21 mouse cellular contexts compared by ENCODE assay signal in genomic region chr10:118003179-118003578, GRCm38 (mm10).
DNase-seq lines count a peak whose midpoint lies in the region; ATAC-seq and TF ChIP-seq lines count a peak whose summit lies in the region.
"Had no signal": no experiment of that assay in that cellular context is flagged by ENCODE, and none has a peak within 500 bp of the region (broad histone marks: within the 10 kb centered on the region; RNA-seq: fewer than 3 reads in every experiment).

No protein-coding gene starts in this region.

- H3K27me3 ChIP-seq in heart, embryonic 10.5 days (ENCODE audit: insufficient read depth, poor library complexity, severe bottlenecking), result no peaks in the 10 kb centered on the region
- no peaks in the 10 kb centered on the region for H3K27me3 ChIP-seq in embryonic facial prominence, embryonic 14.5 days (replicated peaks; ENCODE audit: control insufficient read depth, insufficient read depth, low read length)
- no peaks in the 10 kb centered on the region for H3K27me3 ChIP-seq in cerebellum, adult 2 months (ENCODE audit: control insufficient read depth, insufficient read depth, low read length)
- H3K27me3 ChIP-seq: forebrain, embryonic 13.5 days; kidney, embryonic 15.5 days; liver, embryonic 15.5 days; megakaryocyte, embryonic 14.5 days had no signal

- no peak overlapping the region for H3K27ac ChIP-seq in heart, embryonic 10.5 days
- H3K27ac ChIP-seq in layer of hippocampus, adult 2 months, result peak overlapping the region; percentile 39; the same call in 1 of the 2 replicates
- 0 out of 2 replicates have a peak overlapping the region, but pooled peaks have one; percentile 24 for H3K27ac ChIP-seq in embryonic facial prominence, embryonic 14.5 days (replicated peaks; ENCODE audit: low read depth, low read length)
- no peak overlapping the region for H3K27ac ChIP-seq in cerebellum, adult 2 months (ENCODE audit: insufficient read depth, low read length)
- H3K27ac ChIP-seq: forebrain, embryonic 13.5 days; kidney, embryonic 15.5 days; left cerebral cortex, adult 2 months; liver, embryonic 15.5 days had no signal

- intact Hi-C loops in heart, postnatal 25 days (cut with DNase I), result loop anchor here (5.0 kb wide), 1 partner anchor 156 kb away; the partner anchor contains the start of gene Rap1b
- intact Hi-C loops in heart, postnatal 10 days (cut with DNase I), result loop anchor here (5.0 kb wide), 2 partner anchors 44 to 156 kb away; partner anchors contain the start of gene Rap1b

- H3K36me3 ChIP-seq in heart, embryonic 10.5 days, result no peaks in the 10 kb centered on the region
- H3K36me3 ChIP-seq in embryonic facial prominence, embryonic 14.5 days (ENCODE audit: control insufficient read depth, insufficient read depth, low read length), result no peaks in the 10 kb centered on the region
- H3K36me3 ChIP-seq: kidney, embryonic 15.5 days; liver, embryonic 15.5 days had no signal

- peak; percentile 45 for ATAC-seq in embryonic facial prominence, embryonic 14.5 days (ENCODE audit: low read depth)
- ATAC-seq: activated CD4-positive, CD25-positive, alpha-beta regulatory T cell, adult 4 months; inflammation-experienced regulatory T-cells, adult 6 months; midbrain, embryonic 16.5 days had no signal

- no peaks in the 10 kb centered on the region for H3K9me3 ChIP-seq in heart, embryonic 10.5 days
- H3K9me3 ChIP-seq in embryonic facial prominence, embryonic 14.5 days (ENCODE audit: control insufficient read depth, low read length), result no peaks in the 10 kb centered on the region
- H3K9me3 ChIP-seq: forebrain, embryonic 13.5 days; kidney, embryonic 15.5 days; liver, embryonic 15.5 days; megakaryocyte, embryonic 14.5 days had no signal

- no peak overlapping the region for H3K4me2 ChIP-seq in embryonic facial prominence, embryonic 14.5 days (ENCODE audit: low read depth, low read length)
- H3K4me2 ChIP-seq: forebrain, embryonic 13.5 days; kidney, embryonic 15.5 days; liver, embryonic 15.5 days had no signal

- 81% methylated on average over 10 of the region's 10 CpGs for WGBS in heart, embryonic 10.5 days
- WGBS in embryonic facial prominence, embryonic 14.5 days, result 66% methylated on average over 10 of the region's 10 CpGs
- WGBS in cerebellum, adult 2 months, result 84% methylated on average over 10 of the region's 10 CpGs

- TF ChIP-seq POLR2A in cerebellum, adult 2 months (IDR thresholded peaks at IDR 0.05; ENCODE audit: borderline replicate concordance, insufficient read depth, low read length), result no peak

- peaks cover 10% of the 10 kb centered on the region; the same call in 1 of the 2 replicates for H3K4me1 ChIP-seq in heart, embryonic 10.5 days
- peaks cover 12% of the 10 kb centered on the region for H3K4me1 ChIP-seq in embryonic facial prominence, embryonic 14.5 days (ENCODE audit: control insufficient read depth, insufficient read depth, low read length)
- H3K4me1 ChIP-seq in cerebellum, adult 2 months (ENCODE audit: control insufficient read depth, insufficient read depth, low read length), result no peaks in the 10 kb centered on the region
- H3K4me1 ChIP-seq: liver, embryonic 15.5 days had no signal

- peak; percentile 39 for DNase-seq in heart, embryonic 10.5 days (ENCODE audit: low spot score)
- DNase-seq in heart, postnatal 25 days (ENCODE audit: low spot score), result no peak
- DNase-seq in layer of hippocampus, adult 2 months (ENCODE audit: low spot score in 2 of 2), result no peak
- no peak for DNase-seq in layer of hippocampus, postnatal 14 days (ENCODE audit: low spot score in 2 of 2)
- DNase-seq in embryonic facial prominence, embryonic 14.5 days (ENCODE audit: low spot score), result peak; percentile 13
- peak; percentile 37 to 38 for DNase-seq in heart, postnatal 10 days
- DNase-seq in cerebellum, adult 2 months, result no peak
- no peak for DNase-seq in kidney, adult 18-20 months
- DNase-seq: adrenal gland, postnatal 14 days; cerebellum, adult 8-10 months; gastrocnemius, postnatal 36 days; lung, postnatal 10 days; spleen, adult 18-20 months had no signal

- no peak overlapping the region for H3K9ac ChIP-seq in embryonic facial prominence, embryonic 14.5 days (ENCODE audit: low read depth, low read length)
- H3K9ac ChIP-seq: forebrain, embryonic 13.5 days; kidney, embryonic 15.5 days; liver, embryonic 15.5 days had no signal

- H3K4me3 ChIP-seq in heart, embryonic 10.5 days, result no peak overlapping the region
- H3K4me3 ChIP-seq in layer of hippocampus, adult 2 months, result no peak overlapping the region
- H3K4me3 ChIP-seq in embryonic facial prominence, embryonic 14.5 days (ENCODE audit: low read depth, low read length), result no peak overlapping the region
- no peak overlapping the region for H3K4me3 ChIP-seq in cerebellum, adult 2 months (replicated peaks; ENCODE audit: insufficient read depth, low read depth, low read length)
- H3K4me3 ChIP-seq: forebrain, embryonic 13.5 days; kidney, embryonic 15.5 days; left cerebral cortex, adult 2 months; liver, embryonic 15.5 days; megakaryocyte, embryonic 14.5 days had no signal

- TF ChIP-seq CTCF in layer of hippocampus, adult 2 months (conservative IDR thresholded peaks at IDR 0.05), result no peak
- no peak for TF ChIP-seq CTCF in cerebellum, adult 2 months (IDR thresholded peaks at IDR 0.05; ENCODE audit: borderline replicate concordance, insufficient read depth, low read depth, low read length)

Comparison
In these comparisons a context has a peak if more than half of its experiments do, and no peak if none do; other contexts are left out.
1. DNase-seq: peak in heart, embryonic 10.5 days (single experiment), embryonic facial prominence, embryonic 14.5 days (single experiment) and heart, postnatal 10 days (2 of 2); none in heart, postnatal 25 days (single experiment), layer of hippocampus, adult 2 months (0 of 2), layer of hippocampus, postnatal 14 days (0 of 2), cerebellum, adult 2 months (0 of 2) and kidney, adult 18-20 months (single experiment).
2. H3K27ac ChIP-seq: peak in layer of hippocampus, adult 2 months (single experiment) and embryonic facial prominence, embryonic 14.5 days (single experiment); none in heart, embryonic 10.5 days (single experiment) and cerebellum, adult 2 months (single experiment).